18 mouse cellular contexts compared by ENCODE assay signal in the genomic region with DNA sequence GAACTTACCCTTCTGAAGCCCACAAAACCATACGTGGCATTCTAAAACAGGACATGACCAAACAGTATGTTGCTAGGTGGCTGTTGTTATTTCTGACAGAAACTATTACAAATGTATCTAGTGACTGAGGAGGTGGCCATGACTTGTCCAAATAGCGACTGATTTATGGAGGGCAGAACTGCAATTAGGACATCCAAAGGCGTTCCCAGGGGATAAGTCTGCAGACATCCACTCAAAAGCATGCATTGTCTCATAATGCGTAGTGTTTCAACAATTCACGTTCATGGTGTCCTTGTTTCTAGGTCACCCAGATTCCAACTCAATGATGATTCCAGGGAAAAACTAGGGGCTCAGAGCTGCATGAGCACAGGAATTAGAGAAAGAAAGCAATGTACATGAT. TPM values are rescaled to one million over a fixed set of nuclear protein-coding genes. Genes with fewer than 3 reads are reported as not detected.
DNase-seq lines count a peak whose midpoint lies in the region; ATAC-seq and TF ChIP-seq lines count a peak whose summit lies in the region.
"Had no signal": no experiment of that assay in that cellular context is flagged by ENCODE, and none has a peak within 500 bp of the region (broad histone marks: within the 10 kb centered on the region; RNA-seq: fewer than 3 reads in every experiment).

No protein-coding gene starts in this region.

- no peaks in the 10 kb centered on the region for H3K9me3 ChIP-seq in hindbrain, postnatal 0 days (ENCODE audit: low read length)
- H3K9me3 ChIP-seq in hindbrain, embryonic 11.5 days (ENCODE audit: control insufficient read depth, low read length) = no peaks in the 10 kb centered on the region
- H3K9me3 ChIP-seq: embryonic facial prominence, embryonic 10.5 days; forebrain, embryonic 13.5 days; heart, embryonic 12.5 days; hindbrain, embryonic 12.5 days; intestine, embryonic 15.5 days had no signal

- H3K4me3 ChIP-seq in hindbrain, postnatal 0 days (ENCODE audit: low read length) = no peak overlapping the region
- H3K4me3 ChIP-seq in hindbrain, embryonic 11.5 days (ENCODE audit: low read depth, low read length) = no peak overlapping the region
- H3K4me3 ChIP-seq: embryonic facial prominence, embryonic 10.5 days; forebrain, embryonic 13.5 days; heart, embryonic 12.5 days; hindbrain, embryonic 12.5 days; intestine, embryonic 15.5 days had no signal

- no peak for TF ChIP-seq CTCF in hindbrain, postnatal 0 days (IDR thresholded peaks at IDR 0.05; ENCODE audit: low read depth)

- no peak for ATAC-seq in hindbrain, postnatal 0 days
- no peak for ATAC-seq in hindbrain, embryonic 11.5 days (ENCODE audit: low FRiP score)
- no peak for ATAC-seq in inflammation-experienced regulatory T-cells, adult 6 months
- ATAC-seq: forebrain, embryonic 13.5 days; forebrain, postnatal 0 days; hindbrain, embryonic 16.5 days; intestine, embryonic 15.5 days had no signal

- DNase-seq in hindbrain, postnatal 0 days (ENCODE audit: low spot score) = peak; percentile 8
- no peak for DNase-seq in hindbrain, embryonic 11.5 days (ENCODE audit: low spot score)
- DNase-seq in Muller cell, postnatal 12 days (ENCODE audit: inconsistent ontology term) = peak; percentile 61
- peak; percentile 59 for DNase-seq in adrenal gland, postnatal 10 days
- DNase-seq in mesoderm, embryonic 11.5 days (ENCODE audit: low read depth, low spot score) = peak; percentile 27
- no peak for DNase-seq in kidney, postnatal 10 days
- DNase-seq: cerebellum, adult 2 months; cerebellum, postnatal 10 days; forebrain, postnatal 0 days; gastrocnemius, postnatal 14 days had no signal

- H3K9ac ChIP-seq in hindbrain, postnatal 0 days (replicated peaks; ENCODE audit: low read length) = no peak overlapping the region
- H3K9ac ChIP-seq in hindbrain, embryonic 11.5 days (ENCODE audit: low read depth, low read length) = no peak overlapping the region
- H3K9ac ChIP-seq: forebrain, embryonic 13.5 days; forebrain, postnatal 0 days; heart, embryonic 12.5 days; hindbrain, embryonic 12.5 days; intestine, embryonic 15.5 days had no signal

- no peaks in the 10 kb centered on the region for H3K36me3 ChIP-seq in hindbrain, postnatal 0 days (ENCODE audit: insufficient read depth, low read length)
- no peaks in the 10 kb centered on the region for H3K36me3 ChIP-seq in hindbrain, embryonic 11.5 days (ENCODE audit: control insufficient read depth, insufficient read depth, low read length)
- H3K36me3 ChIP-seq: embryonic facial prominence, embryonic 10.5 days; heart, embryonic 12.5 days; hindbrain, embryonic 12.5 days; intestine, embryonic 15.5 days had no signal

- no peaks in the 10 kb centered on the region for H3K4me1 ChIP-seq in hindbrain, postnatal 0 days (ENCODE audit: insufficient read depth, low read length)
- no peaks in the 10 kb centered on the region for H3K4me1 ChIP-seq in hindbrain, embryonic 11.5 days (replicated peaks; ENCODE audit: control insufficient read depth, insufficient read depth, low read length)
- H3K4me1 ChIP-seq: intestine, embryonic 15.5 days had no signal

- no peak overlapping the region for H3K27ac ChIP-seq in hindbrain, postnatal 0 days
- no peak overlapping the region for H3K27ac ChIP-seq in hindbrain, embryonic 11.5 days (ENCODE audit: low read depth, low read length)
- H3K27ac ChIP-seq: embryonic facial prominence, embryonic 10.5 days; forebrain, embryonic 13.5 days; hindbrain, embryonic 12.5 days; intestine, embryonic 15.5 days had no signal

- no peaks in the 10 kb centered on the region for H3K27me3 ChIP-seq in hindbrain, postnatal 0 days (ENCODE audit: insufficient read depth, low read length)
- no peaks in the 10 kb centered on the region for H3K27me3 ChIP-seq in hindbrain, embryonic 11.5 days (ENCODE audit: control insufficient read depth, insufficient read depth, low read length)
- H3K27me3 ChIP-seq: forebrain, embryonic 13.5 days; heart, embryonic 12.5 days; hindbrain, embryonic 12.5 days; intestine, embryonic 15.5 days had no signal

- WGBS in hindbrain, postnatal 0 days = 82% methylated on average over 5 of the region's 5 CpGs
- 84% methylated on average over 5 of the region's 5 CpGs for WGBS in hindbrain, embryonic 11.5 days

- no peak overlapping the region for H3K4me2 ChIP-seq in hindbrain, postnatal 0 days (ENCODE audit: low read depth, low read length)
- H3K4me2 ChIP-seq in hindbrain, embryonic 11.5 days (replicated peaks; ENCODE audit: low read depth, low read length) = no peak overlapping the region
- H3K4me2 ChIP-seq: forebrain, embryonic 13.5 days; heart, embryonic 12.5 days; hindbrain, embryonic 12.5 days; intestine, embryonic 15.5 days had no signal

RNA-seq across cellular contexts. Expression of a gene that starts 50.1 kb away (rescaled TPM):
- 0.07 TPM in 1 of 2 replicates, not detected in the other for total RNA-seq in hindbrain, postnatal 0 days (2014; rRNA removed)
- polyA plus RNA-seq in hindbrain, postnatal 0 days (2015; fragmentation: Nextera tagmentation; extraction: Ambion mirVana) = 0.14 and 0.20 TPM in 2 replicates
- polyA plus RNA-seq in hindbrain, embryonic 11.5 days (2014; fragmentation: Nextera tagmentation; extraction: Ambion mirVana) = 0.25 and 0.28 TPM in 2 replicates
- total RNA-seq in adrenal gland, postnatal 10 days (2021) = under 1 TPM in 1 of 2 experiments, not detected in 1; 0.36 TPM
- not detected for polyA plus RNA-seq in inflammation-experienced regulatory T-cells, adult 6 months (2017; shearing (Covaris generic))
- total RNA-seq: ES-E14 had no signal
- polyA plus RNA-seq: forebrain, embryonic 13.5 days had no signal

RNA-seq across cellular contexts. Expression of a gene that starts 53.0 kb away (rescaled TPM):
- 16.6 and 17.5 TPM in 2 replicates for total RNA-seq in hindbrain, postnatal 0 days (2014; rRNA removed)
- 1.9 and 2.3 TPM in 2 replicates for polyA plus RNA-seq in hindbrain, postnatal 0 days (2015; fragmentation: Nextera tagmentation; extraction: Ambion mirVana)
- polyA plus RNA-seq in hindbrain, embryonic 11.5 days (2014; fragmentation: Nextera tagmentation; extraction: Ambion mirVana) = 8.7 and 12.3 TPM in 2 replicates
- 100 to 1,000 TPM; 121 to 127 TPM for total RNA-seq in adrenal gland, postnatal 10 days (2021)
- polyA plus RNA-seq in inflammation-experienced regulatory T-cells, adult 6 months (2017; shearing (Covaris generic)) = not detected

Comparison
In these comparisons a context has a peak if more than half of its experiments do, and no peak if none do; other contexts are left out.
1. DNase-seq: peak in hindbrain, postnatal 0 days (single experiment), Muller cell, postnatal 12 days (single experiment), adrenal gland, postnatal 10 days (single experiment) and mesoderm, embryonic 11.5 days (single experiment); none in hindbrain, embryonic 11.5 days (single experiment) and kidney, postnatal 10 days (single experiment).